Mouse (Mus musculus): Measurements from ENCODE around the gene Rbfox1. TPM values are rescaled to one million over a fixed set of nuclear protein-coding genes. Genes with fewer than 3 reads are reported as not detected.
A peak's percentile ranks its signal among the peaks of the same experiment; 100 is the strongest.

Gene Rbfox1
- polyA plus RNA-seq, 1 experiment from 2014 or later: 2.3 TPM

- no peak overlapping the region for H3K9ac ChIP-seq (ENCODE audit: low read depth, low read length)
- WGBS: 77% methylated on average over 3 of the region's 3 CpGs
- no peak overlapping the region for H3K4me3 ChIP-seq (ENCODE audit: low read depth, low read length)
- no peaks in the 10 kb centered on the region for H3K9me3 ChIP-seq (ENCODE audit: control insufficient read depth)
- ATAC-seq: no peak
- H3K4me1 ChIP-seq (replicated peaks; ENCODE audit: control insufficient read depth, insufficient read depth, low read length): no peaks in the 10 kb centered on the region
- no peak overlapping the region for H3K27ac ChIP-seq (ENCODE audit: low read depth, low read length)
- no peaks in the 10 kb centered on the region for H3K36me3 ChIP-seq (ENCODE audit: control insufficient read depth, insufficient read depth)
- H3K27me3 ChIP-seq (replicated peaks; ENCODE audit: control insufficient read depth, insufficient read depth, low read length): no peaks in the 10 kb centered on the region
- TF ChIP-seq CTCF (IDR thresholded peaks at IDR 0.05; ENCODE audit: low read depth): no peak
- no peak overlapping the region for H3K4me2 ChIP-seq (replicated peaks; ENCODE audit: low read depth)
Measured at GRCm38 (mm10) chr16:6485631-6486030, 600.5 kb downstream of the Rbfox1 start.

- no peak for ATAC-seq
- WGBS: 27% methylated on average over 8 of the region's 8 CpGs
- Histone ChIP-seq H3K9ac (ENCODE audit: low read depth, low read length) (no peak overlapping the region), H3K27ac (ENCODE audit: low read depth, low read length) (no peak overlapping the region), H3K36me3 (ENCODE audit: control insufficient read depth, insufficient read depth) (no peaks in the 10 kb centered on the region), H3K4me1 (replicated peaks; ENCODE audit: control insufficient read depth, insufficient read depth, low read length) (no peaks in the 10 kb centered on the region), H3K9me3 (ENCODE audit: control insufficient read depth) (no peaks in the 10 kb centered on the region), H3K4me3 (ENCODE audit: low read depth, low read length) (no peak overlapping the region), H3K27me3 (replicated peaks; ENCODE audit: control insufficient read depth, insufficient read depth, low read length) (no peaks in the 10 kb centered on the region), H3K4me2 (replicated peaks; ENCODE audit: low read depth) (no peak overlapping the region)
- TF ChIP-seq CTCF (IDR thresholded peaks at IDR 0.05; ENCODE audit: low read depth): peak; percentile 72
Measured at GRCm38 (mm10) chr16:6502219-6502618, 617.1 kb downstream of the Rbfox1 start.

GRCm38 (mm10) chr16:6503573-6504331, 618.6 kb downstream of the Rbfox1 start:
- ATAC-seq: peak; percentile 22; the same call in 1 of the 2 replicates
- WGBS: 37% methylated on average over 5 of the region's 5 CpGs
- Histone ChIP-seq H3K4me3 (ENCODE audit: low read depth, low read length) (no peak overlapping the region), H3K4me1 (replicated peaks; ENCODE audit: control insufficient read depth, insufficient read depth, low read length) (no peaks in the 10 kb centered on the region), H3K36me3 (ENCODE audit: control insufficient read depth, insufficient read depth) (no peaks in the 10 kb centered on the region), H3K27me3 (replicated peaks; ENCODE audit: control insufficient read depth, insufficient read depth, low read length) (no peaks in the 10 kb centered on the region), H3K9ac (ENCODE audit: low read depth, low read length) (no peak overlapping the region), H3K9me3 (ENCODE audit: control insufficient read depth) (no peaks in the 10 kb centered on the region), H3K27ac (ENCODE audit: low read depth, low read length) (no peak overlapping the region), H3K4me2 (replicated peaks; ENCODE audit: low read depth) (no peak overlapping the region)
- peak; percentile 69 for TF ChIP-seq CTCF (IDR thresholded peaks at IDR 0.05; ENCODE audit: low read depth)

- Histone ChIP-seq H3K27ac (ENCODE audit: low read depth, low read length) (no peak overlapping the region), H3K4me3 (ENCODE audit: low read depth, low read length) (no peak overlapping the region), H3K9ac (ENCODE audit: low read depth, low read length) (no peak overlapping the region), H3K27me3 (replicated peaks; ENCODE audit: control insufficient read depth, insufficient read depth, low read length) (no peaks in the 10 kb centered on the region), H3K9me3 (ENCODE audit: control insufficient read depth) (no peaks in the 10 kb centered on the region), H3K36me3 (ENCODE audit: control insufficient read depth, insufficient read depth) (no peaks in the 10 kb centered on the region), H3K4me2 (replicated peaks; ENCODE audit: low read depth) (no peak overlapping the region), H3K4me1 (replicated peaks; ENCODE audit: control insufficient read depth, insufficient read depth, low read length) (no peaks in the 10 kb centered on the region)
- no peak for ATAC-seq
- WGBS: 62% methylated on average over 5 of the region's 5 CpGs
- TF ChIP-seq CTCF (IDR thresholded peaks at IDR 0.05; ENCODE audit: low read depth): no peak
Measured at GRCm38 (mm10) chr16:6508924-6509323, 623.8 kb downstream of the Rbfox1 start.

GRCm38 (mm10) chr16:6519474-6519873, 634.3 kb downstream of the Rbfox1 start:
- WGBS: 76% methylated on average over 3 of the region's 3 CpGs
- ATAC-seq: no peak
- no peak for TF ChIP-seq CTCF (IDR thresholded peaks at IDR 0.05; ENCODE audit: low read depth)

GRCm38 (mm10) chr16:6525507-6526170, 640.5 kb downstream of the Rbfox1 start:
- Histone ChIP-seq H3K27ac (ENCODE audit: low read depth, low read length) (no peak overlapping the region), H3K4me3 (ENCODE audit: low read depth, low read length) (no peak overlapping the region), H3K9me3 (ENCODE audit: control insufficient read depth) (no peaks in the 10 kb centered on the region), H3K4me2 (replicated peaks; ENCODE audit: low read depth) (no peak overlapping the region), H3K36me3 (ENCODE audit: control insufficient read depth, insufficient read depth) (no peaks in the 10 kb centered on the region), H3K9ac (ENCODE audit: low read depth, low read length) (no peak overlapping the region), H3K4me1 (replicated peaks; ENCODE audit: control insufficient read depth, insufficient read depth, low read length) (no peaks in the 10 kb centered on the region), H3K27me3 (replicated peaks; ENCODE audit: control insufficient read depth, insufficient read depth, low read length) (no peaks in the 10 kb centered on the region)
- TF ChIP-seq CTCF (IDR thresholded peaks at IDR 0.05; ENCODE audit: low read depth): no peak
- 47% methylated on average over 3 of the region's 3 CpGs for WGBS
- no peak for ATAC-seq

More at GRCm38 (mm10) chr16:6519474-6519873, 634.3 kb downstream of the Rbfox1 start:
- Histone ChIP-seq H3K36me3 (ENCODE audit: control insufficient read depth, insufficient read depth) (no peaks in the 10 kb centered on the region), H3K27me3 (replicated peaks; ENCODE audit: control insufficient read depth, insufficient read depth, low read length) (no peaks in the 10 kb centered on the region), H3K4me2 (replicated peaks; ENCODE audit: low read depth) (no peak overlapping the region), H3K9me3 (ENCODE audit: control insufficient read depth) (no peaks in the 10 kb centered on the region), H3K4me1 (replicated peaks; ENCODE audit: control insufficient read depth, insufficient read depth, low read length) (no peaks in the 10 kb centered on the region), H3K9ac (ENCODE audit: low read depth, low read length) (no peak overlapping the region), H3K27ac (ENCODE audit: low read depth, low read length) (no peak overlapping the region), H3K4me3 (ENCODE audit: low read depth, low read length) (no peak overlapping the region)
